In the genomic region with DNA sequence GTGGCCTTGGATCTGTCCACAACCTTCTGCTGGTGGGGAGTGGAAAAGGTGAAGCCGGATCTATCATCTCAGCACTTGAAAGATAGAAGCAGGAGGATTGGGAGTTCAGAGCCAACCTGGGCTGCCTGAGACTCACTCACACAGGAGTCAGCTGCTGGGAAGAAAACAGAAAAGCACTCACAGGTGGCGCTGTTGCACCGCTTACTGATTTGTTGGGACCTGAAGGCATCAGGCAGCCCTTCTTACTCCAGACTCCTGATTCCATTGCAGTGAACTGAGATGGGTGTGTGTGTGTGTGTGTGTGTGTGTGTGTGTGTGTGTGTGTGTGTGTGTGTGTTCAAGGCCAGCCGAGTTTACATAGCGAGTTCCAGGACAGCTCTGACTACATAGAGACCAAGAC, we compare ENCODE assay signal across 9 mouse cellular contexts. TPM values are rescaled to one million over a fixed set of nuclear protein-coding genes. Genes with fewer than 3 reads are reported as not detected.
DNase-seq lines count a peak whose midpoint lies in the region; ATAC-seq and TF ChIP-seq lines count a peak whose summit lies in the region.
"Had no signal": no experiment of that assay in that cellular context is flagged by ENCODE, and none has a peak within 500 bp of the region (broad histone marks: within the 10 kb centered on the region; RNA-seq: fewer than 3 reads in every experiment).

No protein-coding gene starts in this region.

- H3K4me2 ChIP-seq in midbrain, embryonic 16.5 days (ENCODE audit: low read length), result no peak overlapping the region
- H3K4me2 ChIP-seq in lung, embryonic 14.5 days, result no peak overlapping the region
- H3K4me2 ChIP-seq: neural tube, embryonic 13.5 days had no signal

- H3K27ac ChIP-seq in midbrain, embryonic 10.5 days (replicated peaks), result no peak overlapping the region
- no peak overlapping the region for H3K27ac ChIP-seq in midbrain, embryonic 16.5 days (ENCODE audit: low read length)
- no peak overlapping the region for H3K27ac ChIP-seq in lung, embryonic 14.5 days (ENCODE audit: low read depth)
- H3K27ac ChIP-seq: neural tube, embryonic 13.5 days had no signal

- no peak for ATAC-seq in midbrain, embryonic 16.5 days
- ATAC-seq in lung, embryonic 14.5 days (ENCODE audit: insufficient read depth), result no peak

- TF ChIP-seq CTCF in lung, embryonic 14.5 days (IDR thresholded peaks at IDR 0.05; ENCODE audit: low read depth), result peak; percentile 65

- H3K4me1 ChIP-seq in midbrain, embryonic 10.5 days, result no peaks in the 10 kb centered on the region
- no peaks in the 10 kb centered on the region for H3K4me1 ChIP-seq in midbrain, embryonic 16.5 days (ENCODE audit: control insufficient read depth, insufficient read depth, low read length)
- H3K4me1 ChIP-seq in lung, embryonic 14.5 days (ENCODE audit: insufficient read depth), result no peaks in the 10 kb centered on the region
- H3K4me1 ChIP-seq: neural tube, embryonic 13.5 days had no signal

- H3K27me3 ChIP-seq in midbrain, embryonic 10.5 days (ENCODE audit: low read depth, poor library complexity, severe bottlenecking), result no peaks in the 10 kb centered on the region
- H3K27me3 ChIP-seq in midbrain, embryonic 16.5 days (ENCODE audit: control insufficient read depth, insufficient read depth, low read depth, low read length), result no peaks in the 10 kb centered on the region
- H3K27me3 ChIP-seq in lung, embryonic 14.5 days (ENCODE audit: insufficient read depth, low read length), result no peaks in the 10 kb centered on the region
- H3K27me3 ChIP-seq: neural tube, embryonic 13.5 days had no signal

- DNase-seq in midbrain, embryonic 10.5 days (ENCODE audit: low spot score), result peak; percentile 38
- peak; percentile 78 to 81 for DNase-seq in adrenal gland, postnatal 36 days
- DNase-seq in frontal cortex, postnatal 10 days (ENCODE audit: low spot score in 2 of 2), result peak; percentile 37 to 72
- DNase-seq in kidney, postnatal 36 days, result peak; percentile 66 to 89
- peak; percentile 76 for DNase-seq in lung, embryonic 14.5 days
- peak; percentile 63 for DNase-seq in right cerebral cortex, postnatal 36 days (ENCODE audit: low spot score in 2 of 2)
- peak; percentile 43 to 72 for DNase-seq in urinary bladder, postnatal 4 days (ENCODE audit: low spot score in 2 of 2)

- WGBS in midbrain, embryonic 10.5 days, result 93% methylated on average over 5 of the region's 5 CpGs
- 88% methylated on average over 5 of the region's 5 CpGs for WGBS in midbrain, embryonic 16.5 days
- 84% methylated on average over 5 of the region's 5 CpGs for WGBS in lung, embryonic 14.5 days

- H3K36me3 ChIP-seq in midbrain, embryonic 10.5 days, result peaks cover 88% of the 10 kb centered on the region
- peaks cover 19% of the 10 kb centered on the region for H3K36me3 ChIP-seq in midbrain, embryonic 16.5 days (ENCODE audit: control insufficient read depth, insufficient read depth, low read length)
- H3K36me3 ChIP-seq in lung, embryonic 14.5 days (ENCODE audit: insufficient read depth), result peaks cover 80% of the 10 kb centered on the region

- no peaks in the 10 kb centered on the region for H3K9me3 ChIP-seq in midbrain, embryonic 10.5 days (replicated peaks)
- H3K9me3 ChIP-seq in midbrain, embryonic 16.5 days (replicated peaks; ENCODE audit: control insufficient read depth, low read length, poor library complexity, severe bottlenecking), result no peaks in the 10 kb centered on the region
- no peaks in the 10 kb centered on the region for H3K9me3 ChIP-seq in lung, embryonic 14.5 days (ENCODE audit: low read depth, low read length)
- H3K9me3 ChIP-seq: neural tube, embryonic 13.5 days had no signal

- H3K4me3 ChIP-seq in midbrain, embryonic 10.5 days, result no peak overlapping the region
- H3K4me3 ChIP-seq in midbrain, embryonic 16.5 days (ENCODE audit: low read depth, low read length), result no peak overlapping the region
- no peak overlapping the region for H3K4me3 ChIP-seq in lung, embryonic 14.5 days (ENCODE audit: low read depth, low read length)
- H3K4me3 ChIP-seq: neural tube, embryonic 13.5 days had no signal

- H3K9ac ChIP-seq in midbrain, embryonic 16.5 days (ENCODE audit: low read depth, low read length), result no peak overlapping the region
- H3K9ac ChIP-seq in lung, embryonic 14.5 days, result no peak overlapping the region
- H3K9ac ChIP-seq: neural tube, embryonic 13.5 days had no signal

RNA-seq across cellular contexts. Expression of gene Rpa2, which starts 8.6 kb away (rescaled TPM):
- polyA plus RNA-seq in midbrain, embryonic 10.5 days (2016; fragmentation: Nextera tagmentation; extraction: Ambion mirVana), result 174 and 200 TPM in 2 replicates
- polyA plus RNA-seq in midbrain, embryonic 16.5 days (2015; fragmentation: Nextera tagmentation; extraction: Ambion mirVana), result 31.6 and 31.7 TPM in 2 replicates
- 10 to 100 TPM; 10.8 to 13.6 TPM for total RNA-seq in adrenal gland, postnatal 36 days (2021)
- polyA plus RNA-seq in lung, embryonic 14.5 days (2014; fragmentation: Nextera tagmentation; extraction: Ambion mirVana), result 127 and 129 TPM in 2 replicates

RNA-seq across cellular contexts. Expression of gene Themis2, which starts 19.4 kb away (rescaled TPM):
- 0.86 and 1.2 TPM in 2 replicates for polyA plus RNA-seq in midbrain, embryonic 10.5 days (2016; fragmentation: Nextera tagmentation; extraction: Ambion mirVana)
- 0.15 and 0.38 TPM in 2 replicates for polyA plus RNA-seq in midbrain, embryonic 16.5 days (2015; fragmentation: Nextera tagmentation; extraction: Ambion mirVana)
- total RNA-seq in adrenal gland, postnatal 36 days (2021), result 1 to 10 TPM; 1.3 to 1.7 TPM
- 1.4 and 1.8 TPM in 2 replicates for polyA plus RNA-seq in lung, embryonic 14.5 days (2014; fragmentation: Nextera tagmentation; extraction: Ambion mirVana)

RNA-seq across cellular contexts. Expression of gene Smpdl3b, which starts 19.7 kb away (rescaled TPM):
- 2.3 and 2.9 TPM in 2 replicates for polyA plus RNA-seq in midbrain, embryonic 10.5 days (2016; fragmentation: Nextera tagmentation; extraction: Ambion mirVana)
- 0.53 and 0.62 TPM in 2 replicates for polyA plus RNA-seq in midbrain, embryonic 16.5 days (2015; fragmentation: Nextera tagmentation; extraction: Ambion mirVana)
- 10 to 100 TPM in 1 of 2 experiments, under 1 TPM in 1; 0.99 to 31.3 TPM for total RNA-seq in adrenal gland, postnatal 36 days (2021)
- 7.8 and 8.4 TPM in 2 replicates for polyA plus RNA-seq in lung, embryonic 14.5 days (2014; fragmentation: Nextera tagmentation; extraction: Ambion mirVana)

RNA-seq across cellular contexts. Expression of gene Xkr8, which starts 44.4 kb away (rescaled TPM):
- polyA plus RNA-seq in midbrain, embryonic 10.5 days (2016; fragmentation: Nextera tagmentation; extraction: Ambion mirVana), result 4.3 and 4.8 TPM in 2 replicates
- polyA plus RNA-seq in midbrain, embryonic 16.5 days (2015; fragmentation: Nextera tagmentation; extraction: Ambion mirVana), result 4.8 and 7.1 TPM in 2 replicates
- total RNA-seq in adrenal gland, postnatal 36 days (2021), result 1 to 10 TPM; 3.3 to 5.7 TPM
- polyA plus RNA-seq in lung, embryonic 14.5 days (2014; fragmentation: Nextera tagmentation; extraction: Ambion mirVana), result 4.7 and 5.5 TPM in 2 replicates
